Mouse (Mus musculus) hindbrain, embryonic 12.5 days (tissue): ENCODE results near the gene Banf2. TPM values are rescaled to one million over a fixed set of nuclear protein-coding genes. Genes with fewer than 3 reads are reported as not detected.

Source experiments
- ATAC-seq: fragments of 200-750 bp; cut with Nextera tagmentation; 2 replicates; pipeline ENCODE4 v1.8.0; 2017; ENCODE audit warnings: moderate TSS enrichment; ENCODE audit not compliant: low FRiP score
- H3K27ac ChIP-seq: fragments of 300-500 bp; sonication (generic); 2 replicates; pipeline ENCODE4 v1.5.1; 2016; ENCODE audit warnings: mild to moderate bottlenecking
- H3K27me3 ChIP-seq: fragments of 300-500 bp; sonication (generic); 2 replicates; pipeline ENCODE4 v1.6.1; 2016; ENCODE audit warnings: mild to moderate bottlenecking
- H3K36me3 ChIP-seq: fragments of 300-500 bp; sonication (generic); 2 replicates; pipeline ENCODE4 v1.6.1; 2016; ENCODE audit warnings: mild to moderate bottlenecking
- H3K4me1 ChIP-seq: fragments of 300-500 bp; sonication (generic); 2 replicates; pipeline ENCODE4 v1.6.1; 2016
- H3K4me2 ChIP-seq: fragments of 300-500 bp; sonication (generic); replicated peaks from 2 replicates; pipeline ENCODE4 v1.6.1; 2016; ENCODE audit warnings: mild to moderate bottlenecking
- H3K4me3 ChIP-seq: fragments of 300-500 bp; sonication (generic); 2 replicates; pipeline ENCODE4 v1.5.1; 2016; ENCODE audit warnings: mild to moderate bottlenecking
- H3K9ac ChIP-seq: fragments of 300-500 bp; sonication (generic); 2 replicates; pipeline ENCODE4 v1.6.1; 2016; ENCODE audit warnings: mild to moderate bottlenecking, moderate library complexity
- H3K9me3 ChIP-seq: fragments of 300-500 bp; sonication (generic); replicated peaks from 2 replicates; pipeline ENCODE4 v1.6.1; 2016; ENCODE audit warnings: mild to moderate bottlenecking
- WGBS: fragments of 180-500 bp; shearing (Covaris S2); methylation state at CpG from one replicate; pipeline ENCODE4 v1.1.7; 2016; 5-methylcytosine and 5-hydroxymethylcytosine counted together
- polyA plus RNA-seq: library from polyadenylated mRNA; unstranded; fragments of >200 nt; fragmentation: Nextera tagmentation; extraction: Ambion mirVana; gene quantifications from 2 replicates; pipeline ENCODE4 v1.2.1, GENCODE M21; 2016

The Banf2 gene
- polyA plus RNA-seq = not detected in 2 replicates

DNA sequence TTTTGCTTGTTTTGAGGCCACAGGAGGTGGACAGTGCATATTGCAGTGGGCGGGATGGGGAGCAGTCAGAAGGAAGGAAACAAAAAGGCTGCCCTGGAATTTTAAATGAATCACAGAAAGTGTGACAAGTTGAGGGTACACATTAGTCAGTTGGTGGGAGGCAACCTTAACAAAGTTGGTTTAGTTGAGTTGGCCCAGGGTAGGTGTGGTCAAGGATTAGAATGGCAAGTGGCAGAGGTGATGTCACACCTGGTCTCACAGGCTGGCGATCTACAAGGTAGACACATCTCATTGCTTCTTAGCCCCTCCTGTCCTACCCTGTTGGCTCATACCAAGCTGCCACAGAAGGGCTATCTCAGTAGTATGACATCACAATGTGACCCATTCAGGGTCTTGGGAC, at the start of gene Banf2:
TSS of gene Banf2 (plus strand) at position 396 of the 400 bp plus-strand sequence.
- no peak for ATAC-seq
- H3K27ac ChIP-seq = no peak within 1 kb of the TSS
- 92% methylated on average over 2 of the region's 2 CpGs for WGBS
- no peak within 1 kb of the TSS for H3K4me3 ChIP-seq
- no peak within 1 kb of the TSS for H3K9ac ChIP-seq
- no peak within 1 kb of the TSS for H3K4me2 ChIP-seq
- H3K4me1 ChIP-seq = no peaks in the 10 kb centered on the region
- H3K36me3 ChIP-seq = no peaks in the 10 kb centered on the region
- H3K9me3 ChIP-seq = no peaks in the 10 kb centered on the region
- no peaks in the 10 kb centered on the region for H3K27me3 ChIP-seq

GRCm38 (mm10) chr2:143983482-143983881, 49.4 kb upstream of the Banf2 start:
- ATAC-seq = no peak
- Histone ChIP-seq H3K9me3 (no peaks in the 10 kb centered on the region), H3K4me2 (no peak overlapping the region), H3K27ac (no peak overlapping the region), H3K4me3 (no peak overlapping the region), H3K36me3 (peaks cover 11% of the 10 kb centered on the region; the same call in 1 of the 2 replicates), H3K27me3 (no peaks in the 10 kb centered on the region), H3K9ac (no peak overlapping the region), H3K4me1 (no peaks in the 10 kb centered on the region)
- WGBS = 87% methylated on average over 2 of the region's 2 CpGs

GRCm38 (mm10) chr2:143987485-143987884, 45.4 kb upstream of the Banf2 start:
- no peak overlapping the region for H3K4me2 ChIP-seq
- H3K27ac ChIP-seq = no peak overlapping the region
- H3K4me3 ChIP-seq = no peak overlapping the region
- 88% methylated on average over 2 of the region's 2 CpGs for WGBS
- no peak for ATAC-seq
- peaks cover 18% of the 10 kb centered on the region; the same call in 1 of the 2 replicates for H3K36me3 ChIP-seq
- no peak overlapping the region for H3K9ac ChIP-seq
- H3K9me3 ChIP-seq = no peaks in the 10 kb centered on the region
- no peaks in the 10 kb centered on the region for H3K27me3 ChIP-seq
- no peaks in the 10 kb centered on the region for H3K4me1 ChIP-seq

DNA sequence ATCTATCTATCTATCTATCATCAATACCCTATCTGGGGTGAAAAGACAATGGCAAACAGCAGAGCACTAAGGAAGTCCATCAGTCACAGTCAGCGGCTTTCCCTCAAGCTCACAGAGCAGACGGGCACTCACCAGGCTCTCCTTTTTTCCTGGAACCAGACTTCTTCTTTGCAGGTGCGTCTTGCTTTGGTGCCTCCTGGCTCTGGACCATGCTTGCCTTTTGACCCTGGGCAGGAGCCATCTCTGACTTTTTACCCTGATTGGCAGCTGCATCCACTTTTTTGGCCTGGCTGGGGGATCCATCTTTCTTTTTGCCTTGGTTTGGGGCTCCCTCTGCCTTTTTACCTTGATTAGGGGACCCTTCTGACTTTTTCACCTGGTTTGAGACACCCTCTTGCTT, 44.8 kb upstream of the Banf2 start:
- H3K9me3 ChIP-seq = no peaks in the 10 kb centered on the region
- no peak overlapping the region for H3K4me3 ChIP-seq
- no peak overlapping the region for H3K4me2 ChIP-seq
- H3K27me3 ChIP-seq = no peaks in the 10 kb centered on the region
- no peaks in the 10 kb centered on the region for H3K4me1 ChIP-seq
- H3K36me3 ChIP-seq = peaks cover 18% of the 10 kb centered on the region; the same call in 1 of the 2 replicates
- ATAC-seq = no peak
- H3K9ac ChIP-seq = no peak overlapping the region
- no peak overlapping the region for H3K27ac ChIP-seq
- WGBS = 92% methylated on average over 3 of the region's 3 CpGs

DNA sequence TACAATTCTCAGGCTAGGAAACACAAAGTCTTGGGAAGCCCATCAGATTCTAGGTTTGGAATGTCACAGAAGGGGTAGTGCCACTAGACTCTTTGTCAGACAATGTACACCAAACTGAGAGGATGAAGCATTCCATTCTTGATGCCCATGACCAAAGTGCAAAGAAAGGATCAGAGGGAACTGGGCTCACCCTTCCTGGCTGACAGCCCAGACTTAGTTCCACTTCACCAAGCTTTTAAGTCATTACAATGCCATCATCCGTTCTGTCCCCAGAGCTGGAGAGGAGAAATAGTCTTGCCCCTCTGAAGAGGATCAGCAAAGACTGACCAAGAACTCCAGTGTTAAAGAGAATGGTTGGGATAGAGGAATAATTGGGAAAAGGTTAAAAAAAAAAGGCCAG, 41.9 kb upstream of the Banf2 start:
- no peak overlapping the region for H3K9ac ChIP-seq
- no peaks in the 10 kb centered on the region for H3K27me3 ChIP-seq
- no peak overlapping the region for H3K4me3 ChIP-seq
- no peak for ATAC-seq
- no peaks in the 10 kb centered on the region for H3K4me1 ChIP-seq
- no peak overlapping the region for H3K4me2 ChIP-seq
- no peaks in the 10 kb centered on the region for H3K9me3 ChIP-seq
- no peak overlapping the region for H3K27ac ChIP-seq
- 0 out of 2 replicates have a peak, but pooled peaks cover 10% of the 10 kb centered on the region for H3K36me3 ChIP-seq
- WGBS = 45% methylated on average over 1 of the region's 1 CpGs

- no peaks in the 10 kb centered on the region for H3K9me3 ChIP-seq
- H3K27ac ChIP-seq = no peak overlapping the region
- H3K4me2 ChIP-seq = no peak overlapping the region
- H3K9ac ChIP-seq = no peak overlapping the region
- no peaks in the 10 kb centered on the region for H3K4me1 ChIP-seq
- H3K27me3 ChIP-seq = no peaks in the 10 kb centered on the region
- WGBS = 91% methylated on average over 7 of the region's 7 CpGs
- 0 out of 2 replicates have a peak, but pooled peaks cover 9% of the 10 kb centered on the region for H3K36me3 ChIP-seq
- ATAC-seq = no peak
- no peak overlapping the region for H3K4me3 ChIP-seq
Measured at GRCm38 (mm10) chr2:143991964-143992672, 40.7 kb upstream of the Banf2 start.

GRCm38 (mm10) chr2:143992977-143993376, 39.9 kb upstream of the Banf2 start:
- ATAC-seq = no peak
- H3K27me3 ChIP-seq = no peaks in the 10 kb centered on the region
- H3K4me1 ChIP-seq = no peaks in the 10 kb centered on the region
- no peak overlapping the region for H3K9ac ChIP-seq
- no peak overlapping the region for H3K4me3 ChIP-seq
- no peak overlapping the region for H3K27ac ChIP-seq
- no peak overlapping the region for H3K4me2 ChIP-seq
- no peaks in the 10 kb centered on the region for H3K9me3 ChIP-seq
- 78% methylated on average over 1 of the region's 1 CpGs for WGBS
- H3K36me3 ChIP-seq = 0 out of 2 replicates have a peak, but pooled peaks cover 7% of the 10 kb centered on the region

- no peaks in the 10 kb centered on the region for H3K4me1 ChIP-seq
- ATAC-seq = no peak
- H3K36me3 ChIP-seq = no peaks in the 10 kb centered on the region
- no peaks in the 10 kb centered on the region for H3K9me3 ChIP-seq
- H3K9ac ChIP-seq = no peak overlapping the region
- 85% methylated on average over 5 of the region's 5 CpGs for WGBS
- H3K27ac ChIP-seq = no peak overlapping the region
- H3K4me2 ChIP-seq = no peak overlapping the region
- H3K4me3 ChIP-seq = no peak overlapping the region
- H3K27me3 ChIP-seq = no peaks in the 10 kb centered on the region
Measured at GRCm38 (mm10) chr2:144002229-144002984, 30.5 kb upstream of the Banf2 start.

DNA sequence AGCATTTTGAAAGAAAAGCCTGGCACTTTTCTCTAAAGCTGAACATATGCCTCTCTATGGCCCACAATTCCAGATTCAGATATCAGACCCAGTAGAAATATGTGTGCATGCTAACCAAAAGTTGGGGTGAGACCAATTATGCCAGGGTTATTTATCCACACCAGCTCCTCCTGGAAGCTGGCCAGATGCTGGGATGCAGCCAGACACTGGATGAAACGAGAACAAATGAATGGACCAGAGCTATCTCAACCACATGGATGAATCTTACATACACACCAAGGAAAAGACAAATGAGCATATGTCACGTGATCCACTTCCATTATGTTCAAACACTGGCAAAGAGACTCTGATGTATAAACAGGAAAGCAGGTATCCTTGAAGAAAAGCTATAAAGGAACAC, 29.3 kb upstream of the Banf2 start:
- no peak for ATAC-seq
- H3K4me3 ChIP-seq = no peak overlapping the region
- H3K27me3 ChIP-seq = no peaks in the 10 kb centered on the region
- no peak overlapping the region for H3K4me2 ChIP-seq
- no peaks in the 10 kb centered on the region for H3K36me3 ChIP-seq
- WGBS = 70% methylated on average over 2 of the region's 2 CpGs
- no peak overlapping the region for H3K27ac ChIP-seq
- no peaks in the 10 kb centered on the region for H3K4me1 ChIP-seq
- no peaks in the 10 kb centered on the region for H3K9me3 ChIP-seq
- H3K9ac ChIP-seq = no peak overlapping the region

- Histone ChIP-seq H3K4me2 (no peak overlapping the region), H3K27ac (no peak overlapping the region), H3K4me1 (peaks cover 13% of the 10 kb centered on the region), H3K9ac (no peak overlapping the region), H3K27me3 (no peaks in the 10 kb centered on the region), H3K36me3 (no peaks in the 10 kb centered on the region), H3K4me3 (no peak overlapping the region), H3K9me3 (no peaks in the 10 kb centered on the region)
- WGBS = 81% methylated on average over 6 of the region's 6 CpGs
- no peak for ATAC-seq
Measured at GRCm38 (mm10) chr2:144005166-144005955, 27.5 kb upstream of the Banf2 start.

DNA sequence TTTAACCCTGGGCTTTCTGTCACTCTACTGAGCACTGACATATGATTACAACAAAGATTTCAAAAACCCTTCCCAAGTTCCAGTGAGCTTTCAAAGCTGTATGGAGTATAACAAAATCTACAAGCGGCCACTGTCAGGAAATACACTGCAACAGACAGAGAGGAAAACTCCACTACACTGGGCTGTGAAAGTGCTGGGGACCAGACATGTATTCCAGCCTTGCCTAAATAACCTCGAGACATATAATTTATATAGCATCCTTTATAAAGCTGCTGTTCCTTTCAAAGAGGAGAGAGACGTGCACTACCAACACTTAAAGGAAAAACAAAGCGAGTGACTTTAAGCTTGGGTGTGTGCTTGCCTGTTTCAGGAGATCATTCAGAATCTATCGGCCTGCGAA, 26.2 kb upstream of the Banf2 start:
- Histone ChIP-seq H3K27me3 (no peaks in the 10 kb centered on the region), H3K27ac (no peak overlapping the region), H3K4me1 (peaks cover 14% of the 10 kb centered on the region), H3K36me3 (no peaks in the 10 kb centered on the region), H3K9ac (no peak overlapping the region), H3K9me3 (no peaks in the 10 kb centered on the region), H3K4me3 (no peak overlapping the region), H3K4me2 (no peak overlapping the region)
- ATAC-seq = no peak
- WGBS = 90% methylated on average over 6 of the region's 6 CpGs

- no peaks in the 10 kb centered on the region for H3K27me3 ChIP-seq
- no peak for ATAC-seq
- no peak overlapping the region for H3K4me2 ChIP-seq
- H3K9me3 ChIP-seq = no peaks in the 10 kb centered on the region
- peaks cover 14% of the 10 kb centered on the region for H3K4me1 ChIP-seq
- no peaks in the 10 kb centered on the region for H3K36me3 ChIP-seq
- no peak overlapping the region for H3K9ac ChIP-seq
- no peak overlapping the region for H3K4me3 ChIP-seq
- WGBS = 92% methylated on average over 4 of the region's 4 CpGs
- H3K27ac ChIP-seq = no peak overlapping the region
Measured at GRCm38 (mm10) chr2:144007211-144007610, 25.6 kb upstream of the Banf2 start.
